Mouse (Mus musculus): ENCODE results near the gene Diras1. TPM values are rescaled to one million over a fixed set of nuclear protein-coding genes. Genes with fewer than 3 reads are reported as not detected.

The Diras1 gene
- total RNA-seq, 2 experiments from 2014 or later, result 0.27 to 0.87 TPM

DNA sequence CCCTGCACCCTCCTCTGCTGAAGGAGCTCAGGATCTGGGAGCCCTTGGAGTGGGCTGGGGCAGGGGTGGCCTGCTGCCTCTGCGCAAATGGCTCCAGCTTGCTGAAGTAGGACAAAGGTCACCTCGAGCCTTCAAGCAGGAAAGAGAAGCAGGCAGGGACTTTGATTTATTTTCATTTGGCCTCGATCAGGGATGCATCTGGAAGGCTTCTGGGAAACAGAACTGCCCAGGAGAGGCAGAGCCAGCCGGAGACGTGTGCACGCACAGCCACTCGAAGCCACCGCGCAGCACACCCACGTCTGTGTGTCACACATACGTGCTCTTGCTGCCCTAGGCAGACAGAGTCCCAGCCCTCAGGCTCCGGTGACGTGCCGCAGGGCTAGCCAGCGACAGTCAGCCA lies 53.9 kb downstream of the Diras1 start:
- no peak for DNase-seq

DNA sequence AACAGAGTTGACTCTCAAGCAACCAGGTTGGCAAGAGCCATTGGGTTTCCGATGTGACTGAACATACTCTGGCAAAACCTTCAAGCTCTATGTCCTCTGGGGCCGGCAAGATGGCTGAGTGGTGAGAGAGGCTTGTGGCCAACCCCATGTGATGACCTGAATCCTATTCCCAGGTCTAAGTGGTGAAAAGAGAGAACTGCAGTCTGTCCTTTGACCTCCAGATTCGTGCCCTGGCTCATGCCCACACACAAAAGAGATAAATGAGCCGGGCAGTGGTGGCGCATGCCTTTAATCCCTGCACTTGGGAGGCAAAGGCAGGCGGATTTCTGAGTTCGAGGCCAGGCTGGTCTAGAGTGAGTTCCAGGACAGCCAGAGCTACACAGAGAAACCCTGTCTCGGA lies 55.3 kb downstream of the Diras1 start:
- no peak for DNase-seq

Other genes starting within 250 kb of the Diras1 start
- 10 to 100 TPM; 31.6 to 41.3 TPM for gene Sf3a2, start 227.5 kb downstream of the Diras1 start, total RNA-seq (2021)
- 10 to 100 TPM; 26.8 to 30.9 TPM for gene Plekhj1, start 227.0 kb downstream of the Diras1 start, total RNA-seq (2021)
- gene Amh, start 220.4 kb downstream of the Diras1 start, total RNA-seq (2021), result under 1 TPM; 0.20 to 0.52 TPM
- gene Jsrp1, start 212.2 kb downstream of the Diras1 start, total RNA-seq (2021), result 100 to 1,000 TPM; 289 to 339 TPM
- gene Oaz1, start 199.0 kb downstream of the Diras1 start, total RNA-seq (2021), result 100 to 1,000 TPM; 846 to 935 TPM
- gene Lingo3, start 181.6 kb downstream of the Diras1 start, total RNA-seq (2021), result 10 to 100 TPM; 31.9 to 32.9 TPM
- 10 to 100 TPM; 36.8 to 42.4 TPM for gene Lsm7, start 170.5 kb downstream of the Diras1 start, total RNA-seq (2021)
- 10 to 100 TPM; 30.5 to 33.0 TPM for gene Sppl2b, start 170.4 kb downstream of the Diras1 start, total RNA-seq (2021)
- gene Tmprss9, start 153.8 kb downstream of the Diras1 start, total RNA-seq (2021), result under 1 TPM in 1 of 2 experiments, not detected in 1; 0.07 TPM
- gene Timm13, start 124.7 kb downstream of the Diras1 start, total RNA-seq (2021), result 100 to 1,000 TPM; 113 to 127 TPM
- 10 to 100 TPM; 24.0 to 28.1 TPM for gene Lmnb2, start 107.4 kb downstream of the Diras1 start, total RNA-seq (2021)
- 10 to 100 TPM in 1 of 2 experiments, 1 to 10 TPM in 1; 9.0 to 15.9 TPM for gene Gadd45b, start 95.6 kb downstream of the Diras1 start, total RNA-seq (2021)
- 1 to 10 TPM; 1.7 to 2.0 TPM for gene Gng7, start 10.7 kb downstream of the Diras1 start, total RNA-seq (2021)
- gene Slc39a3, start 11.8 kb upstream of the Diras1 start, total RNA-seq (2021), result 10 to 100 TPM; 11.5 to 13.3 TPM
- gene Sgta, start 34.5 kb upstream of the Diras1 start, total RNA-seq (2021), result 10 to 100 TPM; 82.2 to 84.4 TPM
- gene Thop1, start 44.4 kb upstream of the Diras1 start, total RNA-seq (2021), result 10 to 100 TPM; 26.4 to 27.1 TPM
- 1 to 10 TPM in 1 of 2 experiments, under 1 TPM in 1; 0.87 to 2.1 TPM for gene Creb3l3, start 73.2 kb upstream of the Diras1 start, total RNA-seq (2021)
- 100 to 1,000 TPM; 170 to 177 TPM for gene Map2k2, start 80.3 kb upstream of the Diras1 start, total RNA-seq (2021)
- gene Zbtb7a, start 109.6 kb upstream of the Diras1 start, total RNA-seq (2021), result 10 to 100 TPM; 29.2 to 35.9 TPM
- 10 to 100 TPM; 10.7 to 13.8 TPM for gene Pias4, start 142.3 kb upstream of the Diras1 start, total RNA-seq (2021)
- gene Eef2, start 151.0 kb upstream of the Diras1 start, total RNA-seq (2021), result 1,000 to 10,000 TPM in 1 of 2 experiments, 100 to 1,000 TPM in 1; 974 to 1,018 TPM
- gene Dapk3, start 157.3 kb upstream of the Diras1 start, total RNA-seq (2021), result 10 to 100 TPM; 29.8 to 30.4 TPM
- not detected for gene 4930442H23Rik, start 158.2 kb upstream of the Diras1 start, total RNA-seq (2021)
- 1 to 10 TPM; 1.7 to 1.8 TPM for gene Nmrk2, start 176.4 kb upstream of the Diras1 start, total RNA-seq (2021)
- under 1 TPM; 0.40 to 0.43 TPM for gene Atcay, start 205.2 kb upstream of the Diras1 start, total RNA-seq (2021)
- 1 to 10 TPM; 2.1 to 3.5 TPM for gene Zfr2, start 207.5 kb upstream of the Diras1 start, total RNA-seq (2021)
- 1 to 10 TPM in 1 of 2 experiments, under 1 TPM in 1; 0.70 to 1.3 TPM for gene Matk, start 227.3 kb upstream of the Diras1 start, total RNA-seq (2021)
- gene Mrpl54, start 241.3 kb upstream of the Diras1 start, total RNA-seq (2021), result 100 to 1,000 TPM in 1 of 2 experiments, 10 to 100 TPM in 1; 93.7 to 108 TPM
- 10 to 100 TPM; 61.6 to 63.5 TPM for gene Apba3, start 241.3 kb upstream of the Diras1 start, total RNA-seq (2021)